Mouse (Mus musculus) liver, embryonic 11.5 days (tissue): Measurements from ENCODE around the gene Dctn2. TPM values are rescaled to one million over a fixed set of nuclear protein-coding genes. Genes with fewer than 3 reads are reported as not detected.

Experiments
- ATAC-seq: fragments of 200-750 bp; cut with Nextera tagmentation; replicated peaks from 2 replicates; pipeline ENCODE4 v1.8.0; 2017; ENCODE audit warnings: moderate number of reproducible peaks, mild to moderate bottlenecking, moderate TSS enrichment, moderate library complexity; ENCODE audit not compliant: low FRiP score
- DNase-seq: peaks from one replicate; pipeline ENCODE4 v3.0.0-alpha.2; 2017; ENCODE audit warnings: low spot score
- H3K27ac ChIP-seq: fragments of 300-500 bp; sonication (generic); 2 replicates; pipeline ENCODE4 v1.5.1; 2014; ENCODE audit warnings: mild to moderate bottlenecking, low read depth, low read length, control low read depth
- H3K27me3 ChIP-seq: fragments of 300-500 bp; sonication (generic); replicated peaks from 2 replicates; pipeline ENCODE4 v1.6.1; 2014; ENCODE audit warnings: low read length, mixed read lengths; ENCODE audit not compliant: control insufficient read depth, insufficient read depth
- H3K36me3 ChIP-seq: fragments of 300-500 bp; sonication (generic); 2 replicates; pipeline ENCODE4 v1.6.1; 2014; ENCODE audit warnings: mild to moderate bottlenecking, low read length, moderate library complexity, mixed read lengths; ENCODE audit not compliant: control insufficient read depth, insufficient read depth
- H3K4me1 ChIP-seq: fragments of 300-500 bp; sonication (generic); replicated peaks from 2 replicates; pipeline ENCODE4 v1.6.1; 2014; ENCODE audit warnings: low read length, mixed read lengths; ENCODE audit not compliant: control insufficient read depth, insufficient read depth
- H3K4me2 ChIP-seq: fragments of 300-500 bp; sonication (generic); 2 replicates; pipeline ENCODE4 v1.6.1; 2014; ENCODE audit warnings: mild to moderate bottlenecking, control low read depth, moderate library complexity
- H3K4me3 ChIP-seq: fragments of 300-500 bp; sonication (generic); 2 replicates; pipeline ENCODE4 v1.5.1; 2014; ENCODE audit warnings: low read depth, low read length, control low read depth
- H3K9ac ChIP-seq: fragments of 300-500 bp; sonication (generic); 2 replicates; pipeline ENCODE4 v1.6.1; 2014; ENCODE audit warnings: low read depth, low read length, control low read depth
- H3K9me3 ChIP-seq: fragments of 300-500 bp; sonication (generic); 2 replicates; pipeline ENCODE4 v1.6.1; 2016; ENCODE audit warnings: low read length, inconsistent platforms, mixed read lengths; ENCODE audit not compliant: control insufficient read depth
- WGBS: fragments of 180-500 bp; shearing (Covaris S2); extraction: QIAGEN DNeasy Blood & Tissue Kit; methylation state at CpG from one replicate; pipeline ENCODE4 v1.1.7; 2014; 5-methylcytosine and 5-hydroxymethylcytosine counted together
- polyA plus RNA-seq: library from polyadenylated mRNA; unstranded; fragments of >200 nt; fragmentation: Nextera tagmentation; extraction: Ambion mirVana; gene quantifications from 2 replicates; pipeline ENCODE4 v1.2.1, GENCODE M21; 2014

The Dctn2 gene
- polyA plus RNA-seq, 1 experiment from 2014 or later, result 135 TPM

DNA sequence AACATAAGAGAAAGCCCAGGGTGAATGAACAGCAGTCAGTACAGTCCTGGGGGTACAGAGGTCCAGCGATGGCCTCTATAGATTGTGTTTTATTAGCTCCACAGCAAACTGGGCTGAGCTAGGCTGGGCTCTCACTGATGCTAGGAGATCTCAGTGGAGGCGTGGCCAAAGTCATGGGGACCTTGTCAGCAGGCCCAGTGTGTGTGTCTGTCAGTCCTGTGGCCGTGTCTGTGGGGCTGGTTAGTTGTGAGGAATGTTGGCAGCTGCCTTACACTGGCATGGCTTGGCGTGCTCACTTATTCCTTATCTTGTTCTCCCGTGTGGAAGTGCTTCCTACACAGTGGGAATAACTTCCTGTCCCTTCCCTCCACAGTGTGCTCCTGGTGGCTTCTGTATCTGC lies 2.2 kb downstream of the Dctn2 start:
- Histone ChIP-seq H3K4me2 (no peak overlapping the region), H3K9me3 (no peaks in the 10 kb centered on the region), H3K4me3 (no peak overlapping the region), H3K27ac (no peak overlapping the region), H3K36me3 (peaks cover 11% of the 10 kb centered on the region; the same call in 1 of the 2 replicates), H3K27me3 (peaks cover 8% of the 10 kb centered on the region), H3K4me1 (peaks cover 28% of the 10 kb centered on the region), H3K9ac (no peak overlapping the region)
- no peak for DNase-seq
- WGBS, result 74% methylated on average over 5 of the region's 5 CpGs
- no peak for ATAC-seq

GRCm38 (mm10) chr10:127269036-127269435 lies 2.9 kb downstream of the Dctn2 start:
- Histone ChIP-seq H3K9me3 (no peaks in the 10 kb centered on the region), H3K4me3 (no peak overlapping the region), H3K27ac (no peak overlapping the region), H3K9ac (no peak overlapping the region), H3K27me3 (peaks cover 4% of the 10 kb centered on the region; the same call in 1 of the 2 replicates), H3K4me1 (peaks cover 32% of the 10 kb centered on the region), H3K36me3 (peaks cover 11% of the 10 kb centered on the region; the same call in 1 of the 2 replicates), H3K4me2 (no peak overlapping the region)
- DNase-seq (no peak), ATAC-seq (no peak)
- WGBS, result 87% methylated on average over 12 of the region's 12 CpGs

GRCm38 (mm10) chr10:127269884-127270283 lies 3.7 kb downstream of the Dctn2 start:
- Histone ChIP-seq H3K9ac (no peak overlapping the region; the same call in 1 of the 2 replicates), H3K4me2 (peak overlapping the region; percentile 20; the same call in 1 of the 2 replicates), H3K4me1 (peaks cover 39% of the 10 kb centered on the region), H3K27me3 (no peaks in the 10 kb centered on the region), H3K9me3 (no peaks in the 10 kb centered on the region), H3K27ac (no peak overlapping the region), H3K4me3 (no peak overlapping the region), H3K36me3 (peaks cover 17% of the 10 kb centered on the region; the same call in 1 of the 2 replicates)
- DNase-seq, result no peak
- WGBS, result 64% methylated on average over 4 of the region's 4 CpGs
- no peak for ATAC-seq

DNA sequence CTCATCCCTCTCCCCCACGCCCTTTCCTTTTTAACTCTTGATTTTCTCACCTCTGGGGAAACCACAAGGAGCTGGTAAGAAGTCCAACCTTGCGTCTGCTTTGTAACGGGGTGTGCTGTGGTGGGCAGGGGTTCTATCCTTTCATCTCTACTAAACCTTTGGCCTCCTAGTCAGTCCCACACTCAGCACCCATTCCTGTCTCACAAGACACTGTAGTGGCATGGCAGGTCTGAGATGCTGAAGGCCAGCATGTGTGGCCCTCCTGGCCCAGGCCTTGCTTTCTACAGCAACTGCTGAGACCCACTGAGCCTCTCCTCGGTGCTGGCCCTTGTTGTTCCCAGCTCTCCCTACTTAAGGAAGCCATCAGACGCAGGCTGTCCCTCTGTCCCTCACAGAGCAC lies 6.2 kb downstream of the Dctn2 start:
- H3K4me3 ChIP-seq, result no peak overlapping the region
- peaks cover 39% of the 10 kb centered on the region for H3K36me3 ChIP-seq
- H3K27ac ChIP-seq, result no peak overlapping the region
- ATAC-seq (no peak), DNase-seq (no peak)
- 82% methylated on average over 5 of the region's 5 CpGs for WGBS
- no peaks in the 10 kb centered on the region for H3K27me3 ChIP-seq
- H3K4me1 ChIP-seq, result peaks cover 32% of the 10 kb centered on the region
- H3K4me2 ChIP-seq, result no peak overlapping the region
- no peak overlapping the region for H3K9ac ChIP-seq
- H3K9me3 ChIP-seq, result no peaks in the 10 kb centered on the region

GRCm38 (mm10) chr10:127274261-127275022 lies 8.3 kb downstream of the Dctn2 start:
- no peak overlapping the region for H3K9ac ChIP-seq
- no peak for DNase-seq
- H3K9me3 ChIP-seq, result no peaks in the 10 kb centered on the region
- peak; percentile 53 for ATAC-seq
- H3K27ac ChIP-seq, result no peak overlapping the region
- 82% methylated on average over 11 of the region's 11 CpGs for WGBS
- H3K36me3 ChIP-seq, result peaks cover 49% of the 10 kb centered on the region
- no peak overlapping the region for H3K4me2 ChIP-seq
- H3K4me1 ChIP-seq, result peaks cover 17% of the 10 kb centered on the region
- no peaks in the 10 kb centered on the region for H3K27me3 ChIP-seq
- no peak overlapping the region for H3K4me3 ChIP-seq

GRCm38 (mm10) chr10:127279730-127280129 lies 13.6 kb downstream of the Dctn2 start:
- ATAC-seq, result no peak
- no peaks in the 10 kb centered on the region for H3K9me3 ChIP-seq
- peaks cover 72% of the 10 kb centered on the region for H3K36me3 ChIP-seq
- no peak overlapping the region for H3K9ac ChIP-seq
- no peak overlapping the region for H3K4me3 ChIP-seq
- 72% methylated on average over 2 of the region's 2 CpGs for WGBS
- no peak overlapping the region for H3K27ac ChIP-seq
- H3K27me3 ChIP-seq, result no peaks in the 10 kb centered on the region
- no peak for DNase-seq
- H3K4me1 ChIP-seq, result no peaks in the 10 kb centered on the region
- H3K4me2 ChIP-seq, result no peak overlapping the region

DNA sequence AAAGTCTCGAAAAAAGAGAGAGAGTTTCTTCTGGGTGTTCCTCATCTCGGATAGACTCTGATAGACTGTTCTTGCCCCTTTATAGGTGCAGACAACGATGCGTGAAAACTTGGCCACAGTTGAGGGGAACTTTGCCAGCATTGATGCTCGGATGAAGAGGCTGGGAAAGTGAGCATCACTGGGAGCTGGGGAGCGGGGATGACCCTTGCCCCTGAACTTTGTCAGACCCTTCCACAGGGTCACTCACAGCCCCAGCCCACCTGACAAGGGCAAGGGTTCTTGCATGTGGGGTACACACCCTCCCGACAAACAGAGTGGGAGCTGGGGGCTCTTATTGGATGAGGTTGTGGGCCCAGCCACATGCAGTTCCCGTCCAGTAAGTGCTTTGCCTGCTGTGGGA lies 15.1 kb downstream of the Dctn2 start:
- Histone ChIP-seq H3K9ac (no peak overlapping the region), H3K4me2 (no peak overlapping the region), H3K4me1 (peaks cover 7% of the 10 kb centered on the region), H3K27me3 (no peaks in the 10 kb centered on the region), H3K9me3 (no peaks in the 10 kb centered on the region), H3K36me3 (peaks cover 73% of the 10 kb centered on the region), H3K27ac (no peak overlapping the region), H3K4me3 (no peak overlapping the region)
- ATAC-seq (no peak), DNase-seq (no peak)
- 87% methylated on average over 8 of the region's 8 CpGs for WGBS

DNA sequence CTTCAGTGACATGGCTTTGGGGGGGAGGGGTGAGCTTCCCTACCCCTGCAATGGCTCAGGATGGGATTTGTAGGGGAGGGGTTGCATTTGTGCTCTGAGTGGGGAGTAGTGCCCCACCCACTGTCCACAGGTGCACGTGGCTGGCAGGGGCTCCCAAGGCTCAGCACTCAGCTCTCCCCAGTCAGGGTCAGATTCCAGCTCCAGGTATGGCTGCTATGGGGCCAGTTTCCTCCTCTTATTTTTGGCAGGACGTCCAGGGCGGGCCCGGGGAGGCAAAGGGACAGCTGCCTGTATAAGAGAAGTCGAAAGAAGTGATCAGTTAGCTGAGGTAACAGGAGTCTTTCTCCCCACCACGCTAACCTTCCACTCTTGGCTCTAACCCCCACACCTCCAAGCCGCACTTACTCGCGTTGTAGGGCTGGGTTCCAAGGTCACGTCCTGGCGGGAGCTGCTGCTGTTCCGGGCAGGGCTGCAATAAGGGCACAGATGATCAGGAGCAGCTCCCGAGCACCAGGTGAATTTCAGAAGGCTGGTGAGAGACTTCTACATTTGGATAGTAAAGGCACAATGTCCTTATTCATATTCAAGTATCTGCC lies 16.6 kb downstream of the Dctn2 start:
- H3K9me3 ChIP-seq, result no peaks in the 10 kb centered on the region
- H3K4me1 ChIP-seq, result peaks cover 21% of the 10 kb centered on the region
- 83% methylated on average over 13 of the region's 13 CpGs for WGBS
- H3K27me3 ChIP-seq, result no peaks in the 10 kb centered on the region
- H3K27ac ChIP-seq, result 0 out of 2 replicates have a peak overlapping the region, but pooled peaks have one; percentile 8
- H3K9ac ChIP-seq, result no peak overlapping the region
- ATAC-seq (no peak), DNase-seq (no peak)
- no peak overlapping the region for H3K4me2 ChIP-seq
- peaks cover 72% of the 10 kb centered on the region for H3K36me3 ChIP-seq
- H3K4me3 ChIP-seq, result no peak overlapping the region
